Mouse (Mus musculus) E14TG2a.4 (cell line): Measurements from ENCODE around the gene Ldah.

ENCODE experiments used
- CTCF ChIP-seq: conservative IDR thresholded peaks from 2 replicates; pipeline ENCODE4 v1.5.1; 2014; ENCODE audit warnings: low read length
- NANOG ChIP-seq: IDR thresholded peaks from 2 replicates; pipeline ENCODE4 v1.6.1; 2014; ENCODE audit warnings: borderline replicate concordance, low read length, mixed read lengths

DNA sequence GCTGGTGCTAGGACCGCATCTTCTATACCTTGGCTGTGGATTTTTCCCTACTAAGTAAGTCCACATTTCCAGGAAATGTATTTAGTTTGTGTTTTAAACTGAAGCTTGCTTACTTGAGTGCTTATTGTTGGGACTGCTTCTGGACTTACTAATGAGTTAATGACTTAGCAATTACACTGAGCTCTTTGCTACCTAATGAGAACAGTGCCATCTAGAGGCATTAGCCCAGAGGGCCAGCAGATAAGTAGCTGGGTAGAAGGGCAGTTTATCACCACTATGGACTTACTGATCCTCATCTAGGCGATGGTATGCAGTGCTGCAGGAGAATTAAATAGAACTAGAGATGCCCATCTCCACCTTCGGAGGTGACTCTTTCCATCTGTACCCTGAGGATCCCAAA is 24.8 kb downstream of the Ldah start:
- TF ChIP-seq CTCF (peak; percentile 55), NANOG (no peak)
